Mouse (Mus musculus) forebrain, postnatal 0 days (tissue): ENCODE measurements around the gene Tsc2. TPM values are rescaled to one million over a fixed set of nuclear protein-coding genes. Genes with fewer than 3 reads are reported as not detected.

Experiments used
- ATAC-seq: fragments of 200-750 bp; cut with Nextera tagmentation; 2 replicates; pipeline ENCODE4 v1.8.0; 2017; ENCODE audit warnings: mild to moderate bottlenecking, moderate library complexity
- DNase-seq: peaks from one replicate; pipeline ENCODE4 v3.0.0-alpha.2; 2015
- H3K27ac ChIP-seq: fragments of 300-500 bp; sonication (generic); 2 replicates; pipeline ENCODE4 v1.5.1; 2014; ENCODE audit warnings: low read depth, mild to moderate bottlenecking, antibody characterized with exemption, low read length, moderate library complexity, mixed read lengths
- H3K27me3 ChIP-seq: fragments of 300-500 bp; sonication (generic); 2 replicates; pipeline ENCODE4 v1.6.1; 2014; ENCODE audit warnings: mild to moderate bottlenecking, low read length, mixed read lengths; ENCODE audit not compliant: insufficient read depth
- H3K36me3 ChIP-seq: fragments of 300-500 bp; sonication (generic); 2 replicates; pipeline ENCODE4 v1.6.1; 2014; ENCODE audit warnings: mild to moderate bottlenecking, moderate library complexity; ENCODE audit not compliant: insufficient read depth
- H3K4me1 ChIP-seq: fragments of 300-500 bp; sonication (generic); 2 replicates; pipeline ENCODE4 v1.6.1; 2014; ENCODE audit warnings: antibody characterized with exemption; ENCODE audit not compliant: insufficient read depth
- H3K4me2 ChIP-seq: fragments of 300-500 bp; sonication (generic); 2 replicates; pipeline ENCODE4 v1.6.1; 2014; ENCODE audit warnings: low read depth, mild to moderate bottlenecking, moderate library complexity
- H3K4me3 ChIP-seq: fragments of 300-500 bp; sonication (generic); 2 replicates; pipeline ENCODE4 v1.5.1; 2014; ENCODE audit warnings: low read depth, low read length, mixed read lengths
- H3K9ac ChIP-seq: fragments of 300-500 bp; sonication (generic); 2 replicates; pipeline ENCODE4 v1.6.1; 2014; ENCODE audit warnings: mild to moderate bottlenecking
- H3K9me3 ChIP-seq: fragments of 300-500 bp; sonication (generic); 2 replicates; pipeline ENCODE4 v1.6.1; 2016; ENCODE audit warnings: low read length
- CTCF ChIP-seq: sonication (generic); IDR thresholded peaks from 2 replicates; pipeline ENCODE4 v1.5.1; 2016; ENCODE audit warnings: antibody characterized with exemption, control low read depth, low read depth
- WGBS: fragments of 180-500 bp; shearing (Covaris S2); extraction: QIAGEN DNeasy Blood & Tissue Kit; methylation state at CpG from one replicate; pipeline ENCODE4 v1.1.7; 2014; 5-methylcytosine and 5-hydroxymethylcytosine counted together
- polyA plus RNA-seq: library from polyadenylated mRNA; unstranded; fragments of >200 nt; fragmentation: Nextera tagmentation; extraction: Ambion mirVana; gene quantifications from 2 replicates; pipeline ENCODE4 v1.2.1, GENCODE M21; 2015
- total RNA-seq: library from RNA; depleted of rRNA; stranded (reverse); fragments of >200 nt; gene quantifications from 2 replicates; pipeline ENCODE4 v1.2.3, GENCODE M21; 2014

The Tsc2 gene
- total and polyA plus RNA-seq, 2 experiments from 2014 or later: 56.2 to 92.6 TPM

GRCm38 (mm10) chr17:24572651-24573245 lies 59.7 kb downstream of the Tsc2 start:
- ATAC-seq (no peak), DNase-seq (no peak)
- H3K9ac ChIP-seq: no peak overlapping the region
- TF ChIP-seq CTCF: no peak
- H3K4me3 ChIP-seq: no peak overlapping the region
- no peaks in the 10 kb centered on the region for H3K4me1 ChIP-seq
- no peaks in the 10 kb centered on the region for H3K9me3 ChIP-seq
- no peak overlapping the region for H3K4me2 ChIP-seq
- peaks cover 96% of the 10 kb centered on the region for H3K36me3 ChIP-seq
- H3K27me3 ChIP-seq: no peaks in the 10 kb centered on the region
- 95% methylated on average over 12 of the region's 12 CpGs for WGBS
- no peak overlapping the region for H3K27ac ChIP-seq

GRCm38 (mm10) chr17:24569837-24570236 lies 62.6 kb downstream of the Tsc2 start:
- no peak overlapping the region for H3K9ac ChIP-seq
- H3K9me3 ChIP-seq: no peaks in the 10 kb centered on the region
- no peak overlapping the region for H3K4me3 ChIP-seq
- H3K27ac ChIP-seq: no peak overlapping the region
- WGBS: 84% methylated on average over 4 of the region's 4 CpGs
- no peaks in the 10 kb centered on the region for H3K27me3 ChIP-seq
- H3K4me2 ChIP-seq: no peak overlapping the region
- DNase-seq: no peak
- H3K4me1 ChIP-seq: no peaks in the 10 kb centered on the region
- no peak for ATAC-seq
- peaks cover 95% of the 10 kb centered on the region for H3K36me3 ChIP-seq
- TF ChIP-seq CTCF: no peak

- Histone ChIP-seq H3K27me3 (no peaks in the 10 kb centered on the region), H3K27ac (no peak overlapping the region), H3K4me2 (no peak overlapping the region), H3K9me3 (no peaks in the 10 kb centered on the region), H3K36me3 (peaks cover 79% of the 10 kb centered on the region), H3K4me3 (no peak overlapping the region), H3K9ac (no peak overlapping the region), H3K4me1 (no peaks in the 10 kb centered on the region)
- no peak for ATAC-seq
- WGBS: 65% methylated on average over 8 of the region's 8 CpGs
- TF ChIP-seq CTCF: no peak
- no peak for DNase-seq
These were observed 65.2 kb downstream of the Tsc2 start for GRCm38 (mm10) chr17:24567034-24567779.

- Histone ChIP-seq H3K4me2 (no peak overlapping the region), H3K27me3 (no peaks in the 10 kb centered on the region), H3K36me3 (peaks cover 65% of the 10 kb centered on the region), H3K9me3 (no peaks in the 10 kb centered on the region), H3K4me1 (no peaks in the 10 kb centered on the region), H3K4me3 (no peak overlapping the region), H3K27ac (no peak overlapping the region), H3K9ac (no peak overlapping the region)
- WGBS: 61% methylated on average over 3 of the region's 3 CpGs
- DNase-seq (no peak), ATAC-seq (no peak)
- TF ChIP-seq CTCF: no peak
These were observed 66.6 kb downstream of the Tsc2 start for GRCm38 (mm10) chr17:24565792-24566191.

- ATAC-seq: no peak
- no peak for DNase-seq
- WGBS: 85% methylated on average over 3 of the region's 3 CpGs
These were observed 67.3 kb downstream of the Tsc2 start for GRCm38 (mm10) chr17:24565092-24565491.

DNA sequence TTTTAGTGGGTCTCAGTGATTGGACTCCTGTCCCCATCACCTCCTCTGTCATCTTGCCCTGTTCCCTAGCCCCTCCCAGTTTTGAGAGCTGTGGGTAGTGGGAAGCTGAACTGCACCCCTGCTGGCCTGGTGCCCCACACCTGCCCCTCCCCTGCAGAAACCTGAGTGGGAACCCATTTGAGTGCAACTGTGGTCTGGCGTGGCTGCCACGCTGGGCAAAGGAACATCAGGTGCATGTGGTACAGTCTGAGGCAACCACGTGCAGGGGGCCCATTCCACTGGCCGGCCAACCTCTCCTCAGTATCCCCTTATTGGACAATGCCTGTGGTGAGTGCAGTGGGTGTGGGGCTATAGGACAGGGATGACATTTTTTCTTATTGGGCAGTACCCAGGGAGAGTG lies 68.0 kb downstream of the Tsc2 start:
- no peak for TF ChIP-seq CTCF
- Histone ChIP-seq H3K27me3 (no peaks in the 10 kb centered on the region), H3K9ac (no peak overlapping the region), H3K4me1 (no peaks in the 10 kb centered on the region), H3K4me2 (no peak overlapping the region), H3K36me3 (peaks cover 51% of the 10 kb centered on the region), H3K27ac (no peak overlapping the region), H3K9me3 (no peaks in the 10 kb centered on the region), H3K4me3 (no peak overlapping the region)
- DNase-seq: no peak
- no peak for ATAC-seq
- 90% methylated on average over 4 of the region's 4 CpGs for WGBS

More at GRCm38 (mm10) chr17:24565092-24565491, 67.3 kb downstream of the Tsc2 start:
- peaks cover 58% of the 10 kb centered on the region for H3K36me3 ChIP-seq
- no peak overlapping the region for H3K4me3 ChIP-seq
- no peak overlapping the region for H3K4me2 ChIP-seq
- no peak overlapping the region for H3K27ac ChIP-seq
- no peaks in the 10 kb centered on the region for H3K27me3 ChIP-seq
- no peaks in the 10 kb centered on the region for H3K9me3 ChIP-seq
- H3K9ac ChIP-seq: no peak overlapping the region
- no peaks in the 10 kb centered on the region for H3K4me1 ChIP-seq
- TF ChIP-seq CTCF: no peak

GRCm38 (mm10) chr17:24563638-24564037 lies 68.8 kb downstream of the Tsc2 start:
- 90% methylated on average over 5 of the region's 5 CpGs for WGBS
- no peak for ATAC-seq

More at GRCm38 (mm10) chr17:24563638-24564037, 68.8 kb downstream of the Tsc2 start:
- no peak overlapping the region for H3K9ac ChIP-seq
- H3K36me3 ChIP-seq: peaks cover 43% of the 10 kb centered on the region
- no peaks in the 10 kb centered on the region for H3K9me3 ChIP-seq
- no peak for TF ChIP-seq CTCF
- H3K27ac ChIP-seq: no peak overlapping the region
- no peak for DNase-seq
- no peaks in the 10 kb centered on the region; the same call in 1 of the 2 replicates for H3K4me1 ChIP-seq
- no peak overlapping the region for H3K4me3 ChIP-seq
- H3K4me2 ChIP-seq: no peak overlapping the region
- no peaks in the 10 kb centered on the region for H3K27me3 ChIP-seq
